Mouse (Mus musculus) stomach, postnatal 0 days (tissue): Measurements from ENCODE around the gene Zfp777. TPM values are rescaled to one million over a fixed set of nuclear protein-coding genes. Genes with fewer than 3 reads are reported as not detected.

Experiments
- ATAC-seq: fragments of 200-750 bp; cut with Nextera tagmentation; 2 replicates; pipeline ENCODE4 v1.8.0; 2017; ENCODE audit not compliant: low FRiP score, low TSS enrichment
- DNase-seq: peaks from one replicate; pipeline ENCODE4 v3.0.0-alpha.2; 2016; ENCODE audit warnings: low spot score
- H3K27ac ChIP-seq: fragments of 300-500 bp; sonication (generic); replicated peaks from 2 replicates; pipeline ENCODE4 v1.5.1; 2014; ENCODE audit warnings: mild to moderate bottlenecking, control low read depth
- H3K27me3 ChIP-seq: fragments of 300-500 bp; sonication (generic); 2 replicates; pipeline ENCODE4 v1.6.1; 2014; ENCODE audit warnings: low read length; ENCODE audit not compliant: control insufficient read depth, insufficient read depth
- H3K36me3 ChIP-seq: fragments of 300-500 bp; sonication (generic); 2 replicates; pipeline ENCODE4 v1.6.1; 2014; ENCODE audit warnings: low read length, mixed read lengths; ENCODE audit not compliant: control insufficient read depth, insufficient read depth
- H3K4me1 ChIP-seq: fragments of 300-500 bp; sonication (generic); replicated peaks from 2 replicates; pipeline ENCODE4 v1.6.1; 2014; ENCODE audit warnings: antibody characterized with exemption; ENCODE audit not compliant: control insufficient read depth, insufficient read depth
- H3K4me2 ChIP-seq: fragments of 300-500 bp; sonication (generic); replicated peaks from 2 replicates; pipeline ENCODE4 v1.6.1; 2014; ENCODE audit warnings: low read depth, mild to moderate bottlenecking, control low read depth, moderate library complexity
- H3K4me3 ChIP-seq: fragments of 300-500 bp; sonication (generic); 2 replicates; pipeline ENCODE4 v1.5.1; 2014; ENCODE audit warnings: low read depth, low read length, control low read depth
- H3K9ac ChIP-seq: fragments of 300-500 bp; sonication (generic); 2 replicates; pipeline ENCODE4 v1.6.1; 2014; ENCODE audit warnings: mild to moderate bottlenecking, low read length, control low read depth, mixed read lengths
- H3K9me3 ChIP-seq: fragments of 300-500 bp; sonication (generic); 2 replicates; pipeline ENCODE4 v1.6.1; 2016; ENCODE audit warnings: low read length; ENCODE audit not compliant: control insufficient read depth
- CTCF ChIP-seq: IDR thresholded peaks from 2 replicates; pipeline ENCODE4 v1.5.1; 2016; ENCODE audit warnings: antibody characterized with exemption, low read depth, mild to moderate bottlenecking, moderate library complexity
- EP300 ChIP-seq: optimal IDR thresholded peaks from 2 replicates; pipeline ENCODE3; 2016; ENCODE audit warnings: antibody characterized with exemption
- WGBS: fragments of 180-500 bp; shearing (Covaris S2); extraction: QIAGEN DNeasy Blood & Tissue Kit; methylation state at CpG from one replicate; pipeline ENCODE4 v1.1.7; 2014; 5-methylcytosine and 5-hydroxymethylcytosine counted together
- polyA plus RNA-seq: library from polyadenylated mRNA; unstranded; fragments of >200 nt; fragmentation: Nextera tagmentation; extraction: Ambion mirVana; gene quantifications from 2 replicates; pipeline ENCODE4 v1.2.1, GENCODE M21; 2015

Zfp777 gene
- polyA plus RNA-seq, result 3.0 and 3.2 TPM in 2 replicates

GRCm38 (mm10) chr6:48048426-48049272 lies at the start of gene Zfp777:
Gene Zfp777 (minus strand): TSS chr6:48048911.
- 1% methylated on average over 79 of the region's 82 CpGs for WGBS
- Histone ChIP-seq H3K4me2 (peak within 1 kb of the TSS; percentile 96), H3K27ac (peak within 1 kb of the TSS; percentile 93), H3K9me3 (no peaks in the 10 kb centered on the region), H3K9ac (peak within 1 kb of the TSS; percentile 89), H3K27me3 (no peaks in the 10 kb centered on the region), H3K4me1 (no peaks in the 10 kb centered on the region), H3K4me3 (peak within 1 kb of the TSS; percentile 63), H3K36me3 (peaks cover 6% of the 10 kb centered on the region)
- ATAC-seq (peak; percentile 95), DNase-seq (peak; percentile 90)
- peak; percentile 71 for TF ChIP-seq CTCF
- no peak for TF ChIP-seq EP300

DNA sequence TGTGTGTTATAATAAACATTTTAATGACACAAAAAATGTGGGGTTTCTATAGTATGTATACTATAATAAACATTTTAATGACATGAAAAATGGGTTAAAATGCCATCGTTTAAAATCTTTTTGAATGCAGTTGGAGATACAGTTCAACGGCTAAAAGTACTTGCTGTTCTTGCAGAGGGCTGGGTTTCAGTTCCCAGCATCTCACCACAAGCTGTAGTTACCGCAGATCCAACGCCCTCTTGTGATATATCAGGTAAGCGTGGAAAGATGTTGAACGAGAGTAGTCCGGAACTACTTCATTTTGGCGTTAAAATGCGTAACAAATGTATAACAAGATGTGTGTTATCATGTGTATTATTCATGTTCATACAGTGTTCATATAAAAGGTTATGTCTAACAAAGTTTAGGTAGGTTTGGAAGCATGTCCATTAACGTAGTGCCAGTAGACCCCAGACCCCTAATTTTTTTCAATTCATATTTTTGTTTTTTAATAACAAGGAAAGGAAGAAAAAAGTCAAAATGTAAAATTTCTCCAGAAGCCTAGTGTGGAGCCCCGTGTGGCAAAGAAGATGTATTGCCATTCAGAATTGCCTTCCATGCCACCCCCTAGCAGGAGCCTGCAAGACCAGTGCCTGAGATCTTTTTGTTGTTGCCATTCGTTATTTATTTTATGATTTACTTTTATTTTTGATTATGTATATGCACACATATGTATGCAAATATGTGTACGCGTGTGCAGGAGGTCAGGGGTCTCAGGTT lies 38.4 kb upstream of the Zfp777 start:
- WGBS, result 37% methylated on average over 14 of the region's 14 CpGs
- H3K9ac ChIP-seq, result no peak overlapping the region
- H3K9me3 ChIP-seq, result no peaks in the 10 kb centered on the region
- peaks cover 11% of the 10 kb centered on the region for H3K36me3 ChIP-seq
- TF ChIP-seq EP300, result no peak
- TF ChIP-seq CTCF, result peak; percentile 39; the same call in 1 of the 2 replicates
- DNase-seq, result no peak
- no peak overlapping the region for H3K27ac ChIP-seq
- H3K4me3 ChIP-seq, result peak overlapping the region; percentile 75
- no peaks in the 10 kb centered on the region for H3K27me3 ChIP-seq
- no peak for ATAC-seq
- 0 out of 2 replicates have a peak, but pooled peaks cover 8% of the 10 kb centered on the region for H3K4me1 ChIP-seq
- peak overlapping the region; percentile 57 for H3K4me2 ChIP-seq

DNA sequence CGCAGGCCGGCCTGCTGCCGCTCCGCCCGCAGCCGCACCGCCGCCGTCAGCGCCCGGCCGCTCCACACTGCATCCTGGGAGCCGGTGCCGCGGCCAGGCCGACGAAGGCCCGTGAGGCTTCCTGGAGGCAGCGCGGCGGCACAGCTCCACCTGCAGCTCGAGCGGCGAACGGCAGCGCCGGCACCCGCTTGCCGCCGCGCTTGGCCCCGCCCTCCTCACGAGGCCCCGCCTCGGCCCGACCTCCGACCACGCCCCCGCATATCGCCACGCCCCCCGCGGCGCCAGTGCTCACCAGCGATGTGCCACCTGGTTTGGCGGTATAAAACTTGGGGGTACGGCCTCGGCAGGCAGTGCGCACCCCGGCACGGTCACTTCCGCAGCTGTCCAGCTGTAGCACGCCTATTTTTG lies 37.8 kb upstream of the Zfp777 start, which contains the start of gene Zfp746:
Zfp746 (minus strand) TSS at position 123 of the 408 bp plus-strand sequence.
- no peaks in the 10 kb centered on the region for H3K9me3 ChIP-seq
- DNase-seq, result peak; percentile 93
- peak within 1 kb of the TSS; percentile 57 for H3K4me2 ChIP-seq
- peak within 1 kb of the TSS; percentile 75 for H3K4me3 ChIP-seq
- 0 out of 2 replicates have a peak, but pooled peaks cover 8% of the 10 kb centered on the region for H3K4me1 ChIP-seq
- no peaks in the 10 kb centered on the region for H3K27me3 ChIP-seq
- peaks cover 17% of the 10 kb centered on the region for H3K36me3 ChIP-seq
- peak within 1 kb of the TSS; percentile 96 for H3K9ac ChIP-seq
- H3K27ac ChIP-seq, result peak within 1 kb of the TSS; percentile 98
- WGBS, result under 1% methylated on average over 30 of the region's 53 CpGs
- TF ChIP-seq EP300 (no peak), CTCF (peak; percentile 72)
- ATAC-seq, result peak; percentile 93

- peaks cover 24% of the 10 kb centered on the region for H3K36me3 ChIP-seq
- no peaks in the 10 kb centered on the region for H3K9me3 ChIP-seq
- ATAC-seq (peak; percentile 89), DNase-seq (peak; percentile 83)
- 2% methylated on average over 68 of the region's 72 CpGs for WGBS
- peak overlapping the region; percentile 57 for H3K4me2 ChIP-seq
- peak overlapping the region; percentile 98 for H3K27ac ChIP-seq
- H3K4me3 ChIP-seq, result peak overlapping the region; percentile 75
- peak overlapping the region; percentile 96 for H3K9ac ChIP-seq
- no peaks in the 10 kb centered on the region for H3K27me3 ChIP-seq
- peak; percentile 58 for TF ChIP-seq CTCF
- no peak for TF ChIP-seq EP300
- H3K4me1 ChIP-seq, result 0 out of 2 replicates have a peak, but pooled peaks cover 8% of the 10 kb centered on the region
Observed at GRCm38 (mm10) chr6:48085521-48086404, 37.1 kb upstream of the Zfp777 start.

GRCm38 (mm10) chr6:48083733-48084191 lies 35.1 kb upstream of the Zfp777 start:
- ATAC-seq, result no peak
- H3K9me3 ChIP-seq, result no peaks in the 10 kb centered on the region
- 77% methylated on average over 6 of the region's 6 CpGs for WGBS
- no peak for DNase-seq
- H3K9ac ChIP-seq, result no peak overlapping the region
- H3K4me2 ChIP-seq, result no peak overlapping the region
- H3K4me3 ChIP-seq, result no peak overlapping the region
- 0 out of 2 replicates have a peak, but pooled peaks cover 8% of the 10 kb centered on the region for H3K4me1 ChIP-seq
- H3K36me3 ChIP-seq, result peaks cover 37% of the 10 kb centered on the region
- no peaks in the 10 kb centered on the region for H3K27me3 ChIP-seq
- no peak overlapping the region for H3K27ac ChIP-seq
- TF ChIP-seq EP300 (no peak), CTCF (no peak)
